Mouse (Mus musculus) CH12.LX (cell line): ENCODE data around the gene Ccdc57. TPM values are rescaled to one million over a fixed set of nuclear protein-coding genes. Genes with fewer than 3 reads are reported as not detected.

Source experiments
- DNase-seq: peaks from one replicate; pipeline ENCODE4 v3.0.0-alpha.2; 2013; ENCODE audit errors: extremely low read depth
- H3K27ac ChIP-seq: 2 replicates; pipeline ENCODE4 v1.5.1; 2012; ENCODE audit warnings: low read depth, mild to moderate bottlenecking, control low read depth, moderate library complexity; ENCODE audit not compliant: insufficient read depth
- H3K27me3 ChIP-seq: replicated peaks from 2 replicates; pipeline ENCODE3; 2012; ENCODE audit warnings: inconsistent platforms
- H3K36me3 ChIP-seq, 2 experiments: replicated peaks in 1 of 2; 2 replicates each; pipeline versions ENCODE3 to v1.6.1; 2012; ENCODE audit warnings: inconsistent platforms in 1 of 2, low read length in 1 of 2, mild to moderate bottlenecking in 1 of 2, mixed read lengths in 1 of 2, moderate library complexity in 1 of 2; ENCODE audit not compliant: control insufficient read depth in 1 of 2, insufficient read depth in 1 of 2
- H3K4me1 ChIP-seq, 2 experiments: 2 replicates each; pipeline ENCODE4 v1.6.1; 2012; ENCODE audit warnings: inconsistent platforms in 1 of 2, moderate library complexity in 1 of 2; ENCODE audit not compliant: insufficient read depth in 2 of 2, control insufficient read depth in 1 of 2
- H3K4me2 ChIP-seq: 2 replicates; pipeline ENCODE4 v1.6.1; 2012; ENCODE audit warnings: low read depth, mild to moderate bottlenecking, control low read depth; ENCODE audit not compliant: poor library complexity, insufficient read depth, severe bottlenecking
- H3K4me3 ChIP-seq, 3 experiments: fragments of 150-350 bp in 1 of 3; sonication (generic) in 1 of 3; replicated peaks in 1 of 3; 2 replicates each; pipeline versions ENCODE3 to v1.5.1; 2011 to 2012; ENCODE audit warnings: low read depth in 2 of 3, low read length in 2 of 3, mild to moderate bottlenecking in 2 of 3, moderate library complexity in 2 of 3, control low read depth in 1 of 3, improper control_type of control experiment in 1 of 3, inconsistent platforms in 1 of 3, mixed read lengths in 1 of 3; ENCODE audit not compliant: poor library complexity in 1 of 3
- H3K79me2 ChIP-seq: replicated peaks from 2 replicates; pipeline ENCODE4 v1.6.1; 2012; ENCODE audit warnings: mild to moderate bottlenecking, moderate library complexity; ENCODE audit not compliant: control insufficient read depth, poor library complexity, insufficient read depth, severe bottlenecking; ENCODE audit errors: extremely low read depth
- H3K9ac ChIP-seq: 2 replicates; pipeline ENCODE4 v1.6.1; 2012; ENCODE audit warnings: low read depth, mild to moderate bottlenecking, control low read depth, moderate library complexity; ENCODE audit not compliant: insufficient read depth
- H3K9me3 ChIP-seq: replicated peaks from 2 replicates; pipeline ENCODE3; 2012; ENCODE audit warnings: low read length, inconsistent platforms, mixed read lengths
- BHLHE40 ChIP-seq: IDR thresholded peaks from 2 replicates; pipeline ENCODE4 v1.6.1; 2011; ENCODE audit warnings: mild to moderate bottlenecking, low read depth, low read length, improper control_type of control experiment
- GABPA ChIP-seq: IDR thresholded peaks from 2 replicates; pipeline ENCODE4 v1.6.1; 2012; ENCODE audit warnings: low read depth, low read length, improper control_type of control experiment, inconsistent platforms; ENCODE audit not compliant: insufficient replicate concordance
- HCFC1 ChIP-seq: IDR thresholded peaks from 2 replicates; pipeline ENCODE4 v1.6.1; 2012; ENCODE audit warnings: low read depth, mild to moderate bottlenecking, inconsistent platforms, low read length, improper control_type of control experiment
- JUN ChIP-seq: IDR thresholded peaks from 2 replicates; pipeline ENCODE4 v1.6.1; 2011; ENCODE audit warnings: low read depth, mild to moderate bottlenecking, low read length, improper control_type of control experiment, moderate library complexity; ENCODE audit not compliant: insufficient read depth
- MAX ChIP-seq: IDR thresholded peaks from 2 replicates; pipeline ENCODE4 v1.6.1; 2011; ENCODE audit warnings: low read length, improper control_type of control experiment
- MAZ ChIP-seq: IDR thresholded peaks from 2 replicates; pipeline ENCODE4 v1.6.1; 2012; ENCODE audit warnings: low read depth, mild to moderate bottlenecking, inconsistent platforms, low read length, improper control_type of control experiment, moderate library complexity
- MEF2A ChIP-seq: IDR thresholded peaks from 2 replicates; pipeline ENCODE4 v1.6.1; 2014; ENCODE audit warnings: low read depth, mild to moderate bottlenecking, inconsistent platforms, low read length, improper control_type of control experiment, borderline replicate concordance
- MYC ChIP-seq: IDR thresholded peaks from 2 replicates; pipeline ENCODE4 v1.6.1; 2011; ENCODE audit warnings: low read depth, mild to moderate bottlenecking, improper control_type of control experiment, low read length
- NELFE ChIP-seq: IDR thresholded peaks from 2 replicates; pipeline ENCODE4 v1.6.1; 2011; ENCODE audit warnings: low read depth, low read length, improper control_type of control experiment
- NRF1 ChIP-seq: IDR thresholded peaks from 2 replicates; pipeline ENCODE4 v1.6.1; 2014; ENCODE audit warnings: low read depth, mild to moderate bottlenecking, inconsistent platforms, low read length, improper control_type of control experiment, moderate library complexity
- PAX5 ChIP-seq: IDR thresholded peaks from 2 replicates; pipeline ENCODE4 v1.6.1; 2012; ENCODE audit warnings: low read length, inconsistent platforms, mixed read lengths
- RAD21 ChIP-seq: IDR thresholded peaks from 2 replicates; pipeline ENCODE4 v1.6.1; 2011; ENCODE audit warnings: low read depth, mild to moderate bottlenecking, low read length, improper control_type of control experiment, moderate library complexity
- SIN3A ChIP-seq: IDR thresholded peaks from 2 replicates; pipeline ENCODE4 v1.6.1; 2012; ENCODE audit warnings: low read length, improper control_type of control experiment, inconsistent platforms
- TBP ChIP-seq: conservative IDR thresholded peaks from 2 replicates; pipeline ENCODE4 v1.6.1; 2011; ENCODE audit warnings: low read depth, low read length, improper control_type of control experiment
- TCF12 ChIP-seq: IDR thresholded peaks from 2 replicates; pipeline ENCODE4 v1.6.1; 2014; ENCODE audit warnings: low read depth, mild to moderate bottlenecking, inconsistent platforms, low read length, improper control_type of control experiment
- USF1 ChIP-seq: IDR thresholded peaks from 2 replicates; pipeline ENCODE4 v1.6.1; 2014; ENCODE audit warnings: low read depth, mild to moderate bottlenecking, inconsistent platforms, low read length, improper control_type of control experiment
- USF2 ChIP-seq: conservative IDR thresholded peaks from 2 replicates; pipeline ENCODE4 v1.6.1; 2011; ENCODE audit warnings: low read depth, low read length, improper control_type of control experiment
- ZC3H11A ChIP-seq: IDR thresholded peaks from 2 replicates; pipeline ENCODE4 v1.6.1; 2012; ENCODE audit warnings: low read depth, mild to moderate bottlenecking, inconsistent platforms, low read length, improper control_type of control experiment
- ZKSCAN1 ChIP-seq: IDR thresholded peaks from 2 replicates; pipeline ENCODE4 v1.6.1; 2012; ENCODE audit warnings: low read depth, inconsistent platforms, low read length, improper control_type of control experiment, borderline replicate concordance
- ZMIZ1 ChIP-seq: IDR thresholded peaks from 2 replicates; pipeline ENCODE4 v1.6.1; 2012; ENCODE audit warnings: low read depth, mild to moderate bottlenecking, inconsistent platforms, low read length, improper control_type of control experiment
- ZNF384 ChIP-seq: IDR thresholded peaks from 2 replicates; pipeline ENCODE4 v1.6.1; 2012; ENCODE audit warnings: low read depth, low read length, improper control_type of control experiment, inconsistent platforms
- dilution Hi-C: fragments of 300-500 bp; cut with MboI; formaldehyde crosslinking; loops from 2 replicates; pipeline ENCODE4 v1.14.3; 2020; ENCODE audit warnings: low sequenced_read_pairs; ENCODE audit not compliant: extremely low pct_unique_long_range_greater_than_20kb, extremely low pct_ligation_motif_present
- in situ Hi-C: fragments of 300-500 bp; cut with MboI; formaldehyde crosslinking; loops from 3 replicates; pipeline ENCODE4 v1.14.3; 2019; ENCODE audit warnings: low sequenced_read_pairs, low pct_ligation_motif_present, low pct_unique_long_range_greater_than_20kb, mixed read lengths
- polyA plus RNA-seq: library from polyadenylated mRNA; unstranded; fragments of >175 nt; gene quantifications from 2 replicates; pipeline ENCODE4 v1.2.1, GENCODE M21; 2012; ENCODE audit warnings: low read depth; ENCODE audit not compliant: insufficient read length
- total RNA-seq, 2 experiments: library from RNA; depleted of rRNA; stranded (reverse); fragments of 300-350 nt in 1 of 2; fragments of >200 nt in 1 of 2; gene quantifications; 2 replicates each; pipeline ENCODE4 v1.2.3; 2012 to 2014

Ccdc57 gene
- total and polyA plus RNA-seq, 3 experiments: 2.3 to 6.0 (median 5.4) TPM

GRCm38 (mm10) chr11:120903159-120903850 lies 29.4 kb downstream of the Ccdc57 start:
- H3K27ac ChIP-seq: no peak overlapping the region
- no peak for DNase-seq
- peaks cover 5 to 47% of the 10 kb centered on the region in 2 experiments for H3K36me3 ChIP-seq
- H3K9me3 ChIP-seq: peaks cover 3% of the 10 kb centered on the region
- no peak overlapping the region for H3K4me2 ChIP-seq
- dilution Hi-C loops: no loop called here
- H3K27me3 ChIP-seq: no peaks in the 10 kb centered on the region
- H3K9ac ChIP-seq: no peak overlapping the region
- H3K4me1 ChIP-seq: peaks cover 4 to 23% of the 10 kb centered on the region in 2 experiments; a peak in 3 of 4 replicates
- in situ Hi-C loops: no loop called here
- TF ChIP-seq MEF2A (no peak), SIN3A (no peak), TBP (no peak), ZKSCAN1 (no peak), NRF1 (no peak)
- TF ChIP-seq, all 38 proteins: peak for 0
- Histone ChIP-seq H3K79me2 (no peaks in the 10 kb centered on the region), H3K4me3 (no peak overlapping the region)

GRCm38 (mm10) chr11:120902487-120903142 lies 30.1 kb downstream of the Ccdc57 start:
- Histone ChIP-seq H3K4me2 (no peak overlapping the region), H3K4me1 (peaks cover 4 to 23% of the 10 kb centered on the region in 2 experiments; a peak in 3 of 4 replicates), H3K9me3 (no peaks in the 10 kb centered on the region), H3K27me3 (no peaks in the 10 kb centered on the region), H3K9ac (no peak overlapping the region), H3K4me3 (no peak overlapping the region), H3K27ac (no peak overlapping the region), H3K79me2 (no peaks in the 10 kb centered on the region), H3K36me3 (peaks cover 5 to 48% of the 10 kb centered on the region in 2 experiments)
- peak; percentile 31 for DNase-seq
- TF ChIP-seq RAD21 (no peak), MAZ (no peak), USF1 (no peak), NELFE (no peak), SIN3A (no peak), MAX (no peak), GABPA (no peak), HCFC1 (no peak), PAX5 (no peak), MYC (no peak), ZMIZ1 (no peak), ZNF384 (no peak), TCF12 (no peak), USF2 (no peak), JUN (no peak), BHLHE40 (no peak), TBP (no peak), ZC3H11A (no peak), MEF2A (no peak)
- dilution Hi-C loops: no loop called here
- in situ Hi-C loops: no loop called here
